Mouse (Mus musculus): ENCODE results near the gene Erbb4. TPM values are rescaled to one million over a fixed set of nuclear protein-coding genes. Genes with fewer than 3 reads are reported as not detected.

Erbb4 gene
- polyA plus RNA-seq (2012), result not detected in 2 replicates

DNA sequence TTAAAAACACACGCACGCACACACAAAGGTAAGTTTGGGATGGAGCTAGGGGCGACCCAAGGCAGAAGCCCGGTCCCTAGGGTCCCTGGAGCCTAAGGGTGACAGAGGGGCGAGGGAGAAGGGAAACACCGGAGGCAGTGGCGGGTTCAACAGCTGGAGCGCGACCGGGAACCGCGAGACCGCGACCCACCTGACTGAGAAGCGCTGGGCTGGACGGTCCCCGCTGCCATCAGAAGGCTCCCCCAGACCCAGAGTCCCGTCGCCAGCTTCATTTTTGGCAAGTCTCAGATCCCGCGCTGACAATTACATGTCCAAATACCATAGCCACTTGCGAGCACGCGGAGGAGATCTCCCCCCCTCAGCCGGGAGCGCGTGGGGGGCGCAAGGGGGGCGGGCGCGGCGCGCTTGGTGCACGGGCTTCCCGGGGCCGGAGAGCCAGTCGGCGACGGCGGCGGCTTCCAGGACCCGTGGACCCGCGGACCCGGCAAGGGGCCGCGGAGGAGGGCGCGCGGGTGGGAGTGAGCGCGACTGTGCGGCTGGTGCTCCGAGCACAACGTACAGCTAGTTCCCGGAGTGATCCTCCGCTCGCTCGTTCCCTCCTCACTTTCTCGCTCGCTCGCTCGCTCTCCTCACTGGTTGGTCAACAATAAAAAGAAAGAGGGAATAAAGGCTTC lies at the start of gene Erbb4:
TSS of gene Erbb4 (minus strand) at position 575 of the 674 bp plus-strand sequence.
- no peaks in the 10 kb centered on the region for H3K36me3 ChIP-seq (ENCODE audit: control insufficient read depth)
- no peaks in the 10 kb centered on the region for H3K9me3 ChIP-seq (ENCODE audit: control insufficient read depth, low read length)
- H3K4me1 ChIP-seq (ENCODE audit: control insufficient read depth), result no peaks in the 10 kb centered on the region
- peaks cover 51% of the 10 kb centered on the region for H3K27me3 ChIP-seq (ENCODE audit: control insufficient read depth)
- H3K4me3 ChIP-seq (replicated peaks), result no peak within 1 kb of the TSS
- TF ChIP-seq TAL1 (IDR thresholded peaks at IDR 0.05; ENCODE audit: low read length) (no peak), GATA1 (IDR thresholded peaks at IDR 0.05; ENCODE audit: low read length) (no peak)

DNA sequence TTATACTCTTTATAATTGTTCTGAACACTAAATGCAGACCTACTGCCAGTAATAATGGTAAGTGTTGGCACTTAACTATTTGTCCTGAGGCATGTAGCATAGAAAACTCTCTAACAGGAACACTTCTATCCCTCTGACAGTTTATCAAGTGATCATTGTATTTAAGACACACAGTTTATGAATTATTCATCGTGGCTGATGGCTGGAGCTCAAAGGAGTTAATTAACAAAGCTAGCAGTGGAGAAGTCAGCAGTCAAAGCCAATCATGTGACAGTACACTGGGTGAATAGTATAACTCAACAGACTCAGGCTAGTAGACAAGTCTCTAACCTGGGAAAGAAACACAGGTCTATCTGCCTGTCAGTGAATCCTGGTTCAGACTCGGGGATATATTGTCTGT lies 49.5 kb upstream of the Erbb4 start:
- no peaks in the 10 kb centered on the region for H3K27me3 ChIP-seq (ENCODE audit: control insufficient read depth)
- TF ChIP-seq GATA1 (IDR thresholded peaks at IDR 0.05; ENCODE audit: low read length), result no peak
- no peak for TF ChIP-seq TAL1 (IDR thresholded peaks at IDR 0.05; ENCODE audit: low read length)
- H3K4me3 ChIP-seq (replicated peaks), result no peak overlapping the region
- no peaks in the 10 kb centered on the region for H3K36me3 ChIP-seq (ENCODE audit: control insufficient read depth)
- no peaks in the 10 kb centered on the region for H3K9me3 ChIP-seq (ENCODE audit: control insufficient read depth, low read length)
- no peaks in the 10 kb centered on the region for H3K4me1 ChIP-seq (ENCODE audit: control insufficient read depth)

DNA sequence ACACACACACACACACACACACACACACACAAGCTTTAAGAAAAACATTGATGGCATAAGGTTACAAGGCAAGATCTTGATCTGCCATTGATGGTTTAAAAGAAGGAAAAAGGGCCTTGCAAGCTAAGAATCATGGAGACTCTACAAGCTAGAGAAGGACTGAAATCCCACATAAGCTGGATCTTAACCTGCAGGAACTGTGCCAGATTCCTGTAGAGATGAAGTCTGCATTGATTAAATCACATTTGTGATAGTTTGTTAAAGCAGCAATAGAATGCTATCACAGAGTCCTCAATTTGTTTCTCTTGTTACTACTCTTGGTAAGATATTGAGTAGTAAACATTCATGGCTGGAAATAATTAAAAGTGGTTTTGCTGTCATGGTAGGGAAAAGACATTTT lies 33.5 kb upstream of the Erbb4 start:
- Histone ChIP-seq H3K36me3 (ENCODE audit: control insufficient read depth) (no peaks in the 10 kb centered on the region), H3K4me1 (ENCODE audit: control insufficient read depth) (no peaks in the 10 kb centered on the region), H3K4me3 (replicated peaks) (no peak overlapping the region), H3K9me3 (ENCODE audit: control insufficient read depth, low read length) (no peaks in the 10 kb centered on the region), H3K27me3 (ENCODE audit: control insufficient read depth) (no peaks in the 10 kb centered on the region)
- no peak for TF ChIP-seq GATA1 (IDR thresholded peaks at IDR 0.05; ENCODE audit: low read length)
- TF ChIP-seq TAL1 (IDR thresholded peaks at IDR 0.05; ENCODE audit: low read length), result no peak

DNA sequence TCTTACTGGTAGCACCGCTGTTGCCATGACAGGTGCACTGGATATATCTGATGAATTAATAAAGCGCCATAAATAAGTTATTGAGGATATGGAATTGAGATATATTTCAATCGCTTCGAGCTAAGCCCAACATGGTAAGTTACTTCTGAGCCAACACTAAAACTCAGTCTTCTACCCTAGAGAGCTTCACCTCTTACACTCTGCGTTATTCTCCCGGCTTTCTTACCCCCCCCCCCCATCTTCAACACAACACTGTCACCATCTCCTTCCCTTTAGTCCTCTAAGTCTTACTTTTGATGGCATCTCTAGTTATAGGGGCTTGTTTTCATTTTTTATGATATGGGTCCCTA lies 31.6 kb upstream of the Erbb4 start:
- Histone ChIP-seq H3K27me3 (ENCODE audit: control insufficient read depth) (no peaks in the 10 kb centered on the region), H3K4me3 (replicated peaks) (no peak overlapping the region), H3K9me3 (ENCODE audit: control insufficient read depth, low read length) (no peaks in the 10 kb centered on the region), H3K36me3 (ENCODE audit: control insufficient read depth) (no peaks in the 10 kb centered on the region), H3K4me1 (ENCODE audit: control insufficient read depth) (no peaks in the 10 kb centered on the region)
- no peak for TF ChIP-seq GATA1 (IDR thresholded peaks at IDR 0.05; ENCODE audit: low read length)
- TF ChIP-seq TAL1 (IDR thresholded peaks at IDR 0.05; ENCODE audit: low read length), result no peak

DNA sequence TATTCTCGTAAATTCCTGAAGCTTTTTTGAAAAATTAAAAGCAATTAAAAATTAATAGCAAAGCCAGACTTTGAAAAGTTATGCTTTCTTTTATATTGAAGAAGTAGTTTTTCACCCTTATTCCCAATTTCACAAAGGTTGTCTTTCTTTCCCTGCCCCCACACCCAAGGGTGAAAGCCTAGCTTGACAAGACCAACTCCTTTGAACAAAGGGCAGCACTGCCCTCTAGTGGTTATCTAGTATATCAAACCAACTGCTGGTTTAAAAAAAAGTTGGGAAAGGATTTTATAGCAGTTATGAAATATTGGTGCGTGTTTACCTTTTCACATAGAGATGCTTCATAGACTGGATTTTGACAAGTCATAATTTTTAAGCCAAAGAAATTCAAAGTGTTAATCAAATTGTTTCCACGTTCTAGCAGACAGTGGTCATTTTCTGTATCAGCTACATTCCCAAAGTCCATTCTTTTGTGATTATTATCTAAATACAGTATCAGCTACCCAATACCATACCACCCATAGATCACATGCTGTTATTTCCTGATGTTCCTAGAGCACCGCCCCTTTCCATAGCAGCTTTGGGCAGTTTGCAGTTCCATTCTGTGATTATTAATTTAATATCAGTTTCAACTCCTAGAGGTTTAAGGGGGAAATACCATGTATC lies 31.1 kb upstream of the Erbb4 start:
- H3K4me1 ChIP-seq (ENCODE audit: control insufficient read depth), result no peaks in the 10 kb centered on the region
- no peak overlapping the region for H3K4me3 ChIP-seq (replicated peaks)
- TF ChIP-seq TAL1 (IDR thresholded peaks at IDR 0.05; ENCODE audit: low read length) (no peak), GATA1 (IDR thresholded peaks at IDR 0.05; ENCODE audit: low read length) (no peak)
- no peaks in the 10 kb centered on the region for H3K36me3 ChIP-seq (ENCODE audit: control insufficient read depth)
- H3K27me3 ChIP-seq (ENCODE audit: control insufficient read depth), result no peaks in the 10 kb centered on the region
- H3K9me3 ChIP-seq (ENCODE audit: control insufficient read depth, low read length), result no peaks in the 10 kb centered on the region

DNA sequence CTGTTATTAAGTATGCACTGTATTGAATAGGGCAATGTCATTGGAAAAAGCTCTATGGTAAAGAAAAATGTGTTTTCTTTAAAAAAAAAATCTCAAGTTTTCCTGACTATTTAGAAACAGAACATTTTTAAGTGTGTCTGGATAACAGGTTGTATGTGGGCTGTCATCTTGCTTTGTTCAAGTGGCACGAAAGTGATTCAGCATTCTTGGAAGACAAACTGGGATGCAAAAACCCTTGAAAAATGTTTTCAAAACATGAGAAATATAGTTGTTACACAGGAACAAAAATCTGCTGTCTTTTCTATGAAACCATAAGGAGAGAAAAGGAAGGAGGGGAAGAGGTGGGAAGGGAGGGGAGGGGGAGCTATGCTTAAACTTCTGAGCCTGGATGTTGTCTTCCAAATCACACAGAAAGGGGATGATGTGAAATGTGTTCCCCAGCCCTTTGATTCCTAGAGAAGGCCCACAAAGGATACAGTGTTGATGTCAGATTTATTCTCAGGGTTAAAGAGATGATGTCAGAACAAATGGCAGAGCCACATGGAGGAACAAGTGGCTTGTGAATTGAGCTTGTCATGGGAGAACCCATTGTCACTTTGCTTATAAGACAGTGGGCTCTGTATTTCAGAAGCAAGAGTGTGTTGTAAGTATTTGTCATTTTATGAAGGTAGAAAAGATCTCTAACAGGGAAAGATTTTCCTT lies 16.4 kb upstream of the Erbb4 start:
- TF ChIP-seq GATA1 (IDR thresholded peaks at IDR 0.05; ENCODE audit: low read length), result no peak
- no peak for TF ChIP-seq TAL1 (IDR thresholded peaks at IDR 0.05; ENCODE audit: low read length)
- no peaks in the 10 kb centered on the region for H3K9me3 ChIP-seq (ENCODE audit: control insufficient read depth, low read length)
- no peak overlapping the region for H3K4me3 ChIP-seq (replicated peaks)
- H3K27me3 ChIP-seq (ENCODE audit: control insufficient read depth), result no peaks in the 10 kb centered on the region
- no peaks in the 10 kb centered on the region for H3K4me1 ChIP-seq (ENCODE audit: control insufficient read depth)
- H3K36me3 ChIP-seq (ENCODE audit: control insufficient read depth), result no peaks in the 10 kb centered on the region

DNA sequence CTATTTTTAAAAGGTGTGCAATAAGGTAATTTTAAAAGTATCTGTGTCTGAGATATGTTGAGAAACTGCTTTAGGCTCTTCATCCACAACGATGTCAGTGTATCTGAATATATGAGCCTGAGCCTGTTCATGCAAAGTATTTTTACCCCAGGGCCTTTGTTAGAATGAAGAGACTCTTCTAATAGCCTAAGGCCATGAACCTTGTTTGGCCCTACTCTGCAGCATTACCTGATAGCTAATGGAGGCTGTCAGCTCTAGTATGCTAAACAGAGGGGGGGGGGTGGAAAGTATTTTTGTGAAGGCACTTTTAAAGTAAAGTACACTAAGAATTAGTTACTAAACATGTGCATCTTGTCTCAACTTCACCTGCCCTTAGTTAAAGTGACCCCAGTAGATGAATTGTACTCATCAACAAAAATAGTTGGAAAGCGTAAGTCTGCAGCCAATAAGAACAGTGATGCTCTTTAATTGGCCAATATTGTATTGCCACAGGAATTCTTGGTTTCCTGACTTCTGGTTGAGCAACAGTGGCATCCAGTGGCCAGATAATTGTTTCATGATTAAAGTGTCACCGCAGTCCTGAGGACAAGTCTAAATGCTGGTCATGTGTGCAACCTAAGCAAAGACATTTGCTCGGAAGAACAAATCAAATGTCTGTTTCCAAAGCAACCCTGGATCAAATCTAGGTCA lies 10.5 kb upstream of the Erbb4 start:
- TF ChIP-seq GATA1 (IDR thresholded peaks at IDR 0.05; ENCODE audit: low read length), result no peak
- TF ChIP-seq TAL1 (IDR thresholded peaks at IDR 0.05; ENCODE audit: low read length), result no peak
- Histone ChIP-seq H3K4me1 (ENCODE audit: control insufficient read depth) (no peaks in the 10 kb centered on the region), H3K36me3 (ENCODE audit: control insufficient read depth) (no peaks in the 10 kb centered on the region), H3K27me3 (ENCODE audit: control insufficient read depth) (no peaks in the 10 kb centered on the region), H3K9me3 (ENCODE audit: control insufficient read depth, low read length) (no peaks in the 10 kb centered on the region), H3K4me3 (replicated peaks) (no peak overlapping the region)

DNA sequence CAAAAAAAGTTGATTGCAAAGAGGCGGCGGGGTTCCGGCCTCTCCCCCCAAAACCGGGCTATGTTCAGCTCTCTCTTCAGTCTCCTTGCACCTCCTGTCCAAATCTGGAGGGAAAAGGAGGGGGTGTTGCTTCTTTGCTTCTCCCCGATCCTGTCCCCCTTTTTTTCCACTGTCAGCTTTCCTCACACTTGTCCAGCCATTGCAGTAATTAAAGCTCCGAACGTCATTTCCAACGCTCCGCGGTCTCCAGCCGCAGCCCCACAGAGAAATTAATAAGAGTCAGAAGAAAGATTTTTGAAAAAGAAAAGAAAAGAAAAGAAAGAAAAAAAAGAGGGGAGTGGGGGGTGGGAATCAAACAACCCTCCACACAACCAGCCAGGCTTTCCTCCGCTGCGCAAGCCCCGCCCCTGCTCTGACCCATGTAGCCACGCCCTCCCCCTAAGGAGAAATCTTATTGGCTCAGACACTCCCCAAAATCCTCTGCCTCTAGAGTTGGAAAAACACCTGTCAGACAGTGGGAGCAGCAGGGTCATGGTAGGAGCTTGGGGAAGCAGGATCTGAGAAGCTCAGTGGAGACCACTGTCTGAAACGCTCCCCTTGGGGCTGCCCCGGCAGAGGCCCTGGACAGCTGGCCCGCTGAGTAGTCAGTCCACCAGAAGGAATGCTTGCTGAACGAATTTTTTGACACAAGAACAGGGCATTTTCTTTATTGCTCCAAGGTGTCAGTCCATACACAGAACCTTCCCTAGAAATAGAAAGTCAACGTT lies 483 bp upstream of the Erbb4 start:
- Histone ChIP-seq H3K4me1 (ENCODE audit: control insufficient read depth) (no peaks in the 10 kb centered on the region), H3K27me3 (ENCODE audit: control insufficient read depth) (peaks cover 48% of the 10 kb centered on the region), H3K36me3 (ENCODE audit: control insufficient read depth) (no peaks in the 10 kb centered on the region), H3K9me3 (ENCODE audit: control insufficient read depth, low read length) (no peaks in the 10 kb centered on the region), H3K4me3 (replicated peaks) (no peak overlapping the region)
- TF ChIP-seq GATA1 (IDR thresholded peaks at IDR 0.05; ENCODE audit: low read length) (no peak), TAL1 (IDR thresholded peaks at IDR 0.05; ENCODE audit: low read length) (no peak)

Measured in erythroblast, embryonic 14.5 days (primary cell).